Mouse (Mus musculus): ENCODE results near the gene Pth. TPM values are rescaled to one million over a fixed set of nuclear protein-coding genes. Genes with fewer than 3 reads are reported as not detected.

Pth gene
- total RNA-seq (2015; ENCODE audit: low replicate concordance) (not detected in 2 replicates), total RNA-seq (2017; ENCODE audit: low replicate concordance) (not detected in 2 replicates)

DNA sequence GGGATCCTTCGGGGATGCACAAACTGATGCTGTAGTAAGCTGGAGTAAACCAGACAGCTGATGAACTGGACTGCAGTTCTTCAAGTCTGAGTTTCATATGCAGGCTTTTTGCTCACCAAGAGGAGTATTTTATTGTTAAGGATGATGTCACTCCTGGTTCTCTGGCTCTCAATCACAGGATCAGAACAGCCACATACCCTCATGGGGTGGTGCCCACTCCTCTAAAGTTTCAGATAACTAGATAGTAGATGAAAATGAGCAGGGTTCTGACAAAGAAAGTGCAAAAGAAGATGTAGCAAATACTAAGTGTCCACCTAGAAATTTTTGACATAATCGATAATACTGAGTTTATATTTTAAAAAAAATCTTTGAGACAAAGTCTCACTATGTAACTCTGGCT is at the start of gene Pth:
Gene Pth, minus strand, starts transcription at position 101 of the 400 bp plus-strand sequence.
- ATAC-seq (replicated peaks; ENCODE audit: low FRiP score, poor library complexity, severe bottlenecking): no peak

DNA sequence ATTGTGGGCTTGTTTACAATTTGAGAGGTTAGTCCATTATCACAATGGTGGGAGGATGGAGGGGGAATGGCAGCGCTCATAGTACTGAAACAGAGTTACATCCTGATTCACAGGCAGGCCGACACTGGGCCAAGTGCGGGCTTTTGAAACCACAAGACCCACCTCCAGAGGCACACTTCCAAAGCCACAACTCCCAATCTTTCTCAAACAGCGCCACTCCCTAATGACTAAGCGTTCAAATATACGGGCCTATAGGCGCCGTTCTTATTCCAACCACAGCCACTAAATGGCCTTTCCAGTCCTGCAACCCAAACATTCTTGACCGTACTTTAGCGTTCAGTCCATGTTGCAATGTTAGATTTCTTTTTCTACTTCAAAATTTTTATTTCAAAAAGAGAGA is 47.9 kb upstream of the Pth start:
- no peak for ATAC-seq (replicated peaks; ENCODE audit: low FRiP score, poor library complexity, severe bottlenecking)

DNA sequence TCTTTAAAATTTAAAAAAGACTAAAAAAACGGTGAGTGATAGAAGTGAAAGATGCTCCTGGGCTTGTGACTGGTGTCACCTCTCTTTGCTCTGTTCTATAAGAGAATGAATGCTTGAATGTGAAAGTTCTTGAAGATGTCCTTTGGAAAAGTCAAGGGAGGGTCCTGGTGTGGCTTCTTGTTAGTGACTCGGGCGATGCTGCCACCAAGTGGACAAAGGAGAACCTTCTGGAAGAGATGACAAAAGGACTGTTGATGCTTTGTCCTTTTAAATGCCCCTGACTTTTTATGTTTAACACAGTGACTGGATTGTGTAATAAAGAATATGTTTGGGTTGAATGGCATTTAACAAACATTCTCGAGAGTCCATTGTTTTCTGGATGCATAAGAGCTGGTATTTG is 45.9 kb upstream of the Pth start:
- ATAC-seq (replicated peaks; ENCODE audit: low FRiP score, poor library complexity, severe bottlenecking): no peak

DNA sequence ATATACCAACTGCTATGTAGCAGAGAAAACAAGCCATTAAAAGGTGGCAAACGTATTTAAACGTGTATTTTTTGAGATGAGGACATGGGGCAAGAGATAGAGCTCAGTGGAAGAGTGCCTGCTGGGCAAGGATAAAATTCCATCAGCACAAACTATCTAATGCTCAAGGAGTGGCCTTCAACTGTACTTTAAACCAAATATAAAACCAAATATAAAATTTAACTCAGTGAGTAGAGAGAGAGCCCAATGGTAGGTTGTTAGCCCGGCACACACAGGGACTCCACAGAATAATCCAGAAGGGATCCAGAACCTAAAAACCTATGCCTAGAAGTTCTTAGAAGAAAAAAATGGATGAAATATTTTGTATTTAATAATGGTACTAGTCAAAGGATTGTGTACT is 45.1 kb upstream of the Pth start:
- ATAC-seq (replicated peaks; ENCODE audit: low FRiP score, poor library complexity, severe bottlenecking): no peak

GRCm38 (mm10) chr7:113432891-113433290 is 44.5 kb upstream of the Pth start:
- ATAC-seq (replicated peaks; ENCODE audit: low FRiP score, poor library complexity, severe bottlenecking): no peak

GRCm38 (mm10) chr7:113420771-113421170 is 32.4 kb upstream of the Pth start:
- no peak for ATAC-seq (replicated peaks; ENCODE audit: low FRiP score, poor library complexity, severe bottlenecking)

DNA sequence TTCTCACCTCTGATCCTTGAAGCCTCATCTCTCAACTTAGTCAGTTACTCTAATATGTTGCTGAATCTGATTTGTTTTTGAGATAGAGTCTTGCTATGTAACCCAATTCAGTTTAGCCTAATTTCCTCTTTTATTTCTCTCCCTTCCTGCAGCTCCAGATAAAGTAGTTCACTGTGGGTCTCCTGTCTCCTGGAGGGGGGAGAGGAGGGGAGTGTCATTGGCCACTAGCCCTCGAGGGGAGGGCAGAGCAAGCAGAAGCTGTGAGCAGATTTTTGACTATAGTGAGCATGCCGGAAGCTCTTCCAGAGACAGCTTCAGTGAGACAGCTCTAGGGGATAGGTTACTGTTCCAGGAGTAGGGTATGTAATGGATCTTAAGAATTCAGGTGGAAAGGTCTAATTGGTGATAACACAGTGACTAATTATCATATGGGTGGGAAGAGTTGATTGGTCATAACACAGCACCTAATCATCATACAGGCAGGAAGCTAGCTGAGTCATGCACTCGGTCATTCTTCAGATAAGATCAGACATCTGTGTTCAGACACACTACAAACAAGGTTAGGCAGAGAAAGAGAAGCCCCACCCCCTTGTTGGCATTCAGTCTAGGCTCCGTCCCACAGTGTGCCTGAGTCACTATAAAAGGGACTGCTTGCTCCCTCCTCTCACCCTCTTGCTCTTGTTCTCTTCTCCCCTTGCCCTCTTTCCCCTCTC is 30.9 kb upstream of the Pth start:
- ATAC-seq (replicated peaks; ENCODE audit: low FRiP score, poor library complexity, severe bottlenecking): peak; percentile 56; the same call in 1 of the 2 replicates

DNA sequence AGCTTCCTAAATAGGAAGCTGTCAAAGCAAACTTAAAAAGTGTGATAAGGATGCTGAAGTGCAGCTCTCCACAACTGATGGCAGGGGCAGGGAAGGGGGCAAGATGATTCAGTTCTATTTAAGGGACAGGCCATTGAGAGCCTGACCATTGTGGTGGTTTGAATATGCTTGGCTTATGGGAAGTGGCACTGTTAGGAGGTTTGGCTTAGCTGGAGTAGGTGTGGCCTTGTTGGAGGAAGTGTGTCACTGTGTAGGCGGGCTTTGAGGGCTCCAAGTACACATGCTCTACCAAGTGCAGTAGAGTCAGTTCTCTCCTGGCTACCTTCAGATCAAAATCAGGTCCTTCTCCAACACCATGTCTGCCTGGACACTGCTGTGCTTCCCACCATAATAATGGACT is 28.2 kb upstream of the Pth start:
- ATAC-seq (replicated peaks; ENCODE audit: low FRiP score, poor library complexity, severe bottlenecking): no peak

DNA sequence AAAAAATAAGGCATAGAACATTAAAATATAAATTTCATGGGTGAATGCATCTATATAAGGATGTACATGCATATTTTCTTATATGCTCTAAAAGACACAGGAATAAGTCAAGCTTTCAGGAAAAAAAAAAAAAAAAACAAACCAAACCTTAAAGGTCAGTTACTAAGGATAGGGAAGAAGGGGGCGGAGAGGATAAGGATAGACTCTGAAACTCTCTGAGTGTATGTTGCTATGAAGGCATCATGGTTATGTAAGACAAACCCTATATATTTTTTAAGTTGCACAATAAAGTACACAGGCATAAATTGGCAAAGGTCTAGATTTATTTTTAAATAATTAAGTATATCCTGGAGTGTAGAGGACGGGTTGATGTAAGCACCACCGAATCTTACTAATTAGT is 26.9 kb upstream of the Pth start:
- no peak for ATAC-seq (replicated peaks; ENCODE audit: low FRiP score, poor library complexity, severe bottlenecking)

DNA sequence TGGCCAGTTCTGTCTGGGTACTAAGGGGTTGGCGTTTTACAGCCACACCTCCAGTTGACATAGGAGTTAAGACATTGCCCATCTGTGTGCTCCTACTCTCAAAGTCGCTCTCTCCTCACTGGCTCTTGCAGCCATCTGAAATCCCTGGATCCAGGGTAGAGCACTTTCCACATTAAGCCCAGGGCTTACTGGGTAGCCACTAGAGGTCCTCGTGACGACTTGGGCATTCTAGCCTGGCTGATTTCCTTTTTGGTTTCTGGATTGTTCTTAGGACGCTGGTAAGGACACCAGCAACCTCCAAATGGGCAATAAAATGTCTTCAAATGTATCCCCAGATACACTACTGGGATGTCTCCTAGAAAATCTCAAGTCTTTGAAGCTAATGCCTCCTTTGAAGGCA is 20.3 kb upstream of the Pth start:
- no peak for ATAC-seq (replicated peaks; ENCODE audit: low FRiP score, poor library complexity, severe bottlenecking)

DNA sequence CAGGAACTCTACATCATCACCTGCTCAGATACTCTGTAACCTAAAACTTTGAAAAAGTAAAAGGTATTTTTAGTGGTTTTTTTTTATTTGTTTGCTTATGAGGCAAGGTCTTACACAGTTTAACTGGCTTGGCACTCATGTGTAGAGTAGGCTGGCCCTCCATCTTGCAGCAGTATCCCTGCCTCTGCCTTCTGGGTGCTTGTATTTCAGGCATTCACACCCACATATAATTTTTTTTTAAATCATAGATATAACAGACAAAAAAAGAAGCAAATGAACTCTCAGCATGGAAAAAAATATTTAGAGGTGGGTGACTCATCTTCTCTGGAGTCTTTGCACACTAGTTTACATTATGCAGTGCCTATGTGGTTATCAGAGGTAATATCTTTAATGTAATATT is 9.7 kb upstream of the Pth start:
- ATAC-seq (replicated peaks; ENCODE audit: low FRiP score, poor library complexity, severe bottlenecking): no peak

GRCm38 (mm10) chr7:113396661-113397060 is 8.3 kb upstream of the Pth start:
- ATAC-seq (replicated peaks; ENCODE audit: low FRiP score, poor library complexity, severe bottlenecking): no peak

GRCm38 (mm10) chr7:113391619-113392018 is 3.2 kb upstream of the Pth start:
- no peak for ATAC-seq (replicated peaks; ENCODE audit: low FRiP score, poor library complexity, severe bottlenecking)

DNA sequence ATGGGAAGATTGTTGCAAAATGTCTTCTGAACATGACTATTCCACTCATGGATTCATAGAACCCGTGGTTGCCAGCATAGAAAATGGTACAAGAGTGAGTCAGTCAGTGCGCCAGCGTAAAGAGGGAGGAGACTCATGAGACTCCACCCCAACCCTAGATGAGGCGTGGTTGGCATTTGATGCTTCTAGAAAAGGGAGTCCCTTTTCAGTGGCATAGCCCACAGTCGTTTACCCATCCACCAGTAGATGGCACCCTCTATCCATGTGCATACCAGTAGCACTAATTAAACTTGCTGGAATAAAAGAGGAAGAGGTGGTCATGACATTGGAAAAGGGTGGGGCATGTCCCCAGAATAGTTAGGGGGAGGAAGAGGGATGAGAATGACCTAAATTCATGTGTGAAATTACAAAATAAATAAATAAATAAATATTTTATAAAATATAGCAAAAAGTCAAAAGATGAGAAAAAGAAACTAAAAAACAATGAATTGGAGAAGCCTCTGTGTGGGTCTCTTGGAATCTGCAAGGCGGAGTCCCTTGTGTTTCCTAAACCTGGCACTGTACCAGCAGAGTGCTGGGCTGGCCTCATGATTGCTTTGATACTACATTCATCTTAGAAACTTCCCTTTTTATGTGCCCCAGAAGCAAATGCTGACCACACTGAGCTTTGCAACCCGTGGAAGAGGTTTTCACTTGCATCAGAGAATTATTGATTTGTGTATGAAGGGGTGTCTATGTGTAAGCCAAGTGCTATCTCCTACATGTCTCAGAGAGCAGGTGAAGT is 10.3 kb downstream of the Pth start:
- ATAC-seq (replicated peaks; ENCODE audit: low FRiP score, poor library complexity, severe bottlenecking): peak; percentile 99

DNA sequence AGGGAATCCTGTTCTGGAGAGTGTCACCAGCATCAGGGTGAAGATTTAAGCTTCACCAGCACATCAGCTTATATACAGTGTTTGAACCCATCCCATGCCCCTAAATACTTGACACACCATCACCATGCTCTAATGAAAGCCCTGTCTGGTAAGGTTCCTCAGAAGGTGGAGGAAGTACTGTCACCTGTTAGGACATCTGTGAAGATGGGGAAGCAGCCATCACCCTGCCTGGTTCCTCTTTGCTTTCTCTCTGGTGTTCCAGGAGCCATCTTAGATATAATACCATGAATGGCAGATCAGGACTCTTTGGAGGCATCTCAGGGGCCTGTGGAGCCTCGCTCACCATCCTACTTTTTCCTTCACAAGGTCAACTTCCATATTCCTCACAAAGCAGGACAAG is 15.7 kb downstream of the Pth start:
- ATAC-seq (replicated peaks; ENCODE audit: low FRiP score, poor library complexity, severe bottlenecking): no peak

GRCm38 (mm10) chr7:113369620-113370340 is 18.6 kb downstream of the Pth start:
- ATAC-seq (replicated peaks; ENCODE audit: low FRiP score, poor library complexity, severe bottlenecking): peak; percentile 70

DNA sequence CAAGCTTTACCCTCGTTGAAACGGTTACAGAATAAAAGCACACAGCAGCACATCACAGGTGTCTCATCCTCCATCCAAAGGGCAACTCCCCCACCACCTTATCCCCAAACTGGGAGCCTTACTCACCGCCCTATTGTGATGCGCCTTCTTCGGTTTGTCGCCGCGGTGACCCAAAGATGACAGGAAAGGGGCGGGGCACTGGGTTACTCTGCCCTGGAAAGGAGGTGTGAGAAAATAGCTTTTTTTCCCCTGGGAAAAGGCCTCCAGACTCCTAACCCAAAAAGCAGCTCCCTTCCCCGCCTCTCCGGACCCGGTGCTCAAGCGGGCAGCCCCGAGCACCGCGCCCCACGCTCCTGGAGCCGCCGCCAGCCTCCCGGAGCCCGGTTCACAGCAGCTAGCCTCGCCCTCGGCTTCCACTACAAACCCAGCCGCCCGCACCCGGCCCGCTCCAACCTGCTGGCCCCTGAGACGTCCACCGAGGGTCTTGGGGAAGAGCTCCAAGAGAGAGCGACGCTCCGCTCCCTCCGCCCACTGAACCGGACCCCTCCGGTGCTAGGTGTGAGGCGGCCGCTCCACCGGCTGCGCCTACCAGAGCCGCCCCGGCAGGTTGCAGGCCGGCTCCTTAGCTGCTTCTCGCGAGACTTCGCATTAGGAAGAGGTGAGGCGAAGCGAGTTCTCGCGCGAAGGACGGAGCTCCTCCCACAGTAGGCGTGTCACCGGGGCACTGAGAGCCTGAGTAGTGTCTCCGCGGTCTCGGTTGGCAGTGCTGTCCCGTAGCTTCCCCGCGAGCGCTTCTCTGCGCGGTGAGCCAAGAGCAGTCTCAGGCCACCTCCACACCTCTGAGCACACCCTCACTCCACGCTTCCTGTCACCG is 19.4 kb downstream of the Pth start, which contains the start of gene Btbd10:
Gene Btbd10, minus strand, starts transcription at position 647 of the 874 bp plus-strand sequence.
- peak; percentile 95 for ATAC-seq (replicated peaks; ENCODE audit: low FRiP score, poor library complexity, severe bottlenecking)

DNA sequence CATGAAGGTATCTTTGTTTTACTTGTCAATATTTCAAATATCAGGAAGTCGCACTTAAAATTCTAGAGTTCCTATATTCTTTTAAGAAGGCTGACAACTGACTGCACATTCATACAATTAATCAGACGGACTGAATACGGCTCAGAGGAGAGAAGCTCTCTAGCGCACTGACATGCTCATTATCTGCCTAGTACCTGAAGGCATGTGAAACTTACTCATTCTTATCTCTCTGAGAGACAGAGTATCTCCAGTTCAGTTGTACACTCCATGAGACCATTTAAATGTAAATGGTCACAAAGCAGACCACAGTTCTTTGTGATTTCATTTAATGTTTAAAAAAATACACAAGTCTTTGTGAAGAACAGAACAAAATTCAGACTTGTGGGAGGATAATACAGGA is 20.9 kb downstream of the Pth start:
- ATAC-seq (replicated peaks; ENCODE audit: low FRiP score, poor library complexity, severe bottlenecking): no peak

DNA sequence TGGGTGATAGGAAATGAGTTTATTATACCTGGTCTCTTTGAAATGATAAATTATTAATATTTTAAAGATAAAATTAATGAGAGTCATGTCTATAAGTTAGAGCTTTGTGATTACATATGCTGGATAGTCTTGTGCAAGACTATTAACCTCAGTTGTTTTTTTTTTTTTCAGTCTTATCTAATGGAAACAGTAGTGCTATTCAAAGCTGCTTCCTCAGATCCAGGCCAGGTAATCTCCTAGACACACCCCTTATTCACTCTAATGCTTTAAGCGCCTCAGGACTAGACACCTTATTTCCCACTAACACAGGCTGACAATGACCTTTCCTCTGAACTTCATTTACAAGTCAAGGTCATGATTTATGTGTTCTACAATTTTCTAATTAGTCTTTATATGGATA is 39.3 kb downstream of the Pth start:
- no peak for ATAC-seq (replicated peaks; ENCODE audit: low FRiP score, poor library complexity, severe bottlenecking)

GRCm38 (mm10) chr7:113347694-113348093 is 40.7 kb downstream of the Pth start:
- no peak for ATAC-seq (replicated peaks; ENCODE audit: low FRiP score, poor library complexity, severe bottlenecking)

Measured in erythroblast, adult 5-6 weeks (primary cell).